Mouse (Mus musculus) hindbrain, embryonic 11.5 days (tissue): ENCODE results near the gene Htra1. TPM values are rescaled to one million over a fixed set of nuclear protein-coding genes. Genes with fewer than 3 reads are reported as not detected.

Experiments used
- ATAC-seq: fragments of 200-750 bp; cut with Nextera tagmentation; 2 replicates; pipeline ENCODE4 v1.8.0; 2017; ENCODE audit warnings: mild to moderate bottlenecking, moderate TSS enrichment, moderate library complexity; ENCODE audit not compliant: low FRiP score
- DNase-seq: peaks from one replicate; pipeline ENCODE4 v3.0.0-alpha.2; 2015; ENCODE audit warnings: low spot score
- H3K27ac ChIP-seq: fragments of 300-500 bp; sonication (generic); 2 replicates; pipeline ENCODE4 v1.5.1; 2014; ENCODE audit warnings: mild to moderate bottlenecking, low read depth, low read length
- H3K27me3 ChIP-seq: fragments of 300-500 bp; sonication (generic); 2 replicates; pipeline ENCODE4 v1.6.1; 2014; ENCODE audit warnings: mild to moderate bottlenecking, low read length, moderate library complexity, mixed read lengths; ENCODE audit not compliant: control insufficient read depth, insufficient read depth
- H3K36me3 ChIP-seq: fragments of 300-500 bp; sonication (generic); 2 replicates; pipeline ENCODE4 v1.6.1; 2014; ENCODE audit warnings: mild to moderate bottlenecking, low read length, moderate library complexity, mixed read lengths; ENCODE audit not compliant: control insufficient read depth, insufficient read depth
- H3K4me1 ChIP-seq: fragments of 300-500 bp; sonication (generic); replicated peaks from 2 replicates; pipeline ENCODE4 v1.6.1; 2014; ENCODE audit warnings: low read length, mixed read lengths; ENCODE audit not compliant: control insufficient read depth, insufficient read depth
- H3K4me2 ChIP-seq: fragments of 300-500 bp; sonication (generic); replicated peaks from 2 replicates; pipeline ENCODE4 v1.6.1; 2014; ENCODE audit warnings: mild to moderate bottlenecking, low read depth, low read length
- H3K4me3 ChIP-seq: fragments of 300-500 bp; sonication (generic); 2 replicates; pipeline ENCODE4 v1.5.1; 2014; ENCODE audit warnings: low read depth, low read length
- H3K9ac ChIP-seq: fragments of 300-500 bp; sonication (generic); 2 replicates; pipeline ENCODE4 v1.6.1; 2014; ENCODE audit warnings: low read depth, low read length
- H3K9me3 ChIP-seq: fragments of 300-500 bp; sonication (generic); 2 replicates; pipeline ENCODE4 v1.6.1; 2016; ENCODE audit warnings: low read length; ENCODE audit not compliant: control insufficient read depth
- WGBS: fragments of 180-500 bp; shearing (Covaris S2); extraction: QIAGEN DNeasy Blood & Tissue Kit; methylation state at CpG from one replicate; pipeline ENCODE4 v1.1.7; 2014; 5-methylcytosine and 5-hydroxymethylcytosine counted together
- polyA plus RNA-seq: library from polyadenylated mRNA; unstranded; fragments of >200 nt; fragmentation: Nextera tagmentation; extraction: Ambion mirVana; gene quantifications from 2 replicates; pipeline ENCODE4 v1.2.1, GENCODE M21; 2014

Htra1 gene
- polyA plus RNA-seq, 1 experiment from 2014 or later, result 19.0 TPM

DNA sequence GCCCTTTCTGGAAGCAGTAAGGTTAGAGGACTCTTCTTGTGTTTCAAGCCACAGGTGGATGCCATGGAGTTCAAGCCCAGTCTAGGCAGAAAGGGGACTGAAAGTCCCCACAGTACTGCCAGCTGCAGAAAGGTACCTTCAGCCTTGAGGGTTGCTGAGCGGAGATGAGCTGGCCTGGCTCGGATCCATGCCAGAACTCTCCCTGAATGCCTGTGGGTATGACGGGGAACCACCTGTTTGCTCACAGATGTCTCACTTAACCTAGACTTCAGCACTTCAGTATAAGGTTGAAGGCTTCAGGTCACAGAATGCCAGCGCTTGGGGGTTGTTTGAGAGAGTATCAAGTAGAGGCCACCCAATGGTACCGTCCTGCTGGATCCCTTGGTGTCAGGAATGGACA is 44.2 kb downstream of the Htra1 start:
- no peaks in the 10 kb centered on the region for H3K36me3 ChIP-seq
- no peak overlapping the region for H3K4me2 ChIP-seq
- H3K9ac ChIP-seq, result no peak overlapping the region
- no peaks in the 10 kb centered on the region for H3K27me3 ChIP-seq
- no peaks in the 10 kb centered on the region for H3K4me1 ChIP-seq
- H3K4me3 ChIP-seq, result no peak overlapping the region
- H3K9me3 ChIP-seq, result no peaks in the 10 kb centered on the region
- DNase-seq (no peak), ATAC-seq (no peak)
- WGBS, result 89% methylated on average over 5 of the region's 5 CpGs
- H3K27ac ChIP-seq, result no peak overlapping the region

DNA sequence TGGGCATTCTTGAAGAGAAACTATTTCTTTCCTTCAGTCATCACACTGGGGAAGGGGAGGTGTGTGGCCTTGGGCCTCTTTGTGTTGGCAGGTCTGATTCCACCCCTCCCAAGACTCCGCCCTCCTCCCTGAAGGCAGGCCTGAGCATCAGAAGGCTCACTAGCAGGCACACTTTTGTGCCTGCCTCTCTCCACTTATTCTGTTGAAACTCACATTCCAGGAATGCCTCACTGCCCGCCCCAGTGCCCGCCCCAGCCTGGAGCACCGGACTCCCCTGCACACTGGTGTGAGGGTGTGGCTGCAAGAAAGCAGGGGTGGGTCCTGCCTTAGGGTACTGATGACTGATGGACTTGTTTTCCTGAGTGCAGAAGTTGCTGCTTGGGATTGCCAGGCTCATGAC is 46.5 kb downstream of the Htra1 start:
- Histone ChIP-seq H3K4me3 (no peak overlapping the region), H3K4me1 (no peaks in the 10 kb centered on the region), H3K4me2 (no peak overlapping the region), H3K9ac (no peak overlapping the region), H3K36me3 (no peaks in the 10 kb centered on the region), H3K27ac (no peak overlapping the region), H3K27me3 (no peaks in the 10 kb centered on the region), H3K9me3 (no peaks in the 10 kb centered on the region)
- no peak for DNase-seq
- WGBS, result 60% methylated on average over 4 of the region's 4 CpGs
- no peak for ATAC-seq

DNA sequence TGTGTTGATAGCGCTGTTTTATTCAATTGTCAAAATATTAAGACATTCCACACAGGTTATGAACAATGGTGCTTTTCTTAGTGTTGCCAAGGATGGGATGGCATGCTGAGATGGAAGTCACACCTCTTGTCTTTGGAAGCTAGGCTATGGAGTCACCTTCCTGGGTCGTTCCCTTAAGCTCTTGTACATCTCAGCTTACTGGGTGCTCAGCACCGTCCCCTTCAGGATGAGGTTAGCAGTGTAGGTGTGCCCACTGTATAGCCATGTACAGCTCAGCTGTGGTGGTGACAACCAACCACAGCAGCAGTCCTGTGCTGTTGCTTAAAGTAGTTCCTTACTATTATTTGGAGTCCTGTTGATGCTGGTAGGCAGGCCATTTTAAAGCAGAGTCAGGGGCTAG is 47.0 kb downstream of the Htra1 start:
- no peak overlapping the region for H3K9ac ChIP-seq
- H3K27me3 ChIP-seq, result no peaks in the 10 kb centered on the region
- DNase-seq (no peak), ATAC-seq (no peak)
- no peaks in the 10 kb centered on the region for H3K36me3 ChIP-seq
- no peak overlapping the region for H3K4me2 ChIP-seq
- no peaks in the 10 kb centered on the region for H3K4me1 ChIP-seq
- 80% methylated on average over 3 of the region's 3 CpGs for WGBS
- H3K27ac ChIP-seq, result no peak overlapping the region
- H3K4me3 ChIP-seq, result no peak overlapping the region
- no peaks in the 10 kb centered on the region for H3K9me3 ChIP-seq

DNA sequence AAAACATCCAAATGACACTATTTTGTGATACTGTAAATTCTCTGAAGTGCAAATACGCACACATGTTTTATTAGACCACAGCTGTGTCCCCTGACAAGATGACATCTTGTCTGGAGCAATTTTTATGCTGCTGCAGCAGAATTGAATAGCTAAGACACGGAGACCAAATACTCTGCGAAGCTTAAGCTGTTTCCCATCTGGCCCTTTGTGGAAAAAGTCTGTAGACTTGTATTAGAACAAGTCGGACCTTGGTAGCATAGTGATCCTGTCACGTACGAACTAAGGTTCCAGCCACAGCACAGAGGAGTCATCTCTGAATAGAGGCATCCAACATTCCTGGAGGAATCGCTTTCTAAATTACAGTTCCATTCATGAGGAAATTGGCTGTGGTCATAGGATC is 48.4 kb downstream of the Htra1 start:
- Histone ChIP-seq H3K4me3 (no peak overlapping the region), H3K4me1 (no peaks in the 10 kb centered on the region), H3K36me3 (no peaks in the 10 kb centered on the region), H3K9ac (no peak overlapping the region), H3K4me2 (no peak overlapping the region), H3K9me3 (no peaks in the 10 kb centered on the region), H3K27ac (no peak overlapping the region), H3K27me3 (no peaks in the 10 kb centered on the region)
- WGBS, result 93% methylated on average over 7 of the region's 7 CpGs
- DNase-seq, result no peak
- no peak for ATAC-seq

DNA sequence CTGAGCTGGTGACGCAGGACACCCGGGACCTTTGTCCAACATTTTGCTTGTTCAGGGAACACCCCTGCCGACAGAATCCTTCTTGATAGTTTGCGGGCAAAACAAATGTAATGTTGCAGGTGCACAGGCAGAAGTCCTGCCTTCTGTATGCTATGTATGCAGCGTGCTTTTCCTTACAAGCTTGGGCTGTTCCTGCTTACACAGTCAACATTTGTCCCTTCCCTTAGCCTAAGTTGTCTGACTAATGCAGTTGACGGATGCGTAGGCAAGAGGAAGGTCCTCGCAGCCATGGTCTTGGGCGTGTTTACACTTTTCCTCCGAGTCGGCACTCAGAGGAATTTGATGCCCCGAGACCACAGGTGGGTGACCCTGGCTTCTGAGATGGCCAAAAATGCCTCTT is 49.3 kb downstream of the Htra1 start:
- ATAC-seq, result no peak
- WGBS, result 82% methylated on average over 12 of the region's 12 CpGs
- no peak overlapping the region for H3K4me3 ChIP-seq
- no peaks in the 10 kb centered on the region for H3K36me3 ChIP-seq
- H3K27me3 ChIP-seq, result no peaks in the 10 kb centered on the region
- H3K4me1 ChIP-seq, result no peaks in the 10 kb centered on the region
- H3K9ac ChIP-seq, result no peak overlapping the region
- H3K27ac ChIP-seq, result no peak overlapping the region
- DNase-seq, result no peak
- no peak overlapping the region for H3K4me2 ChIP-seq
- H3K9me3 ChIP-seq, result no peaks in the 10 kb centered on the region

DNA sequence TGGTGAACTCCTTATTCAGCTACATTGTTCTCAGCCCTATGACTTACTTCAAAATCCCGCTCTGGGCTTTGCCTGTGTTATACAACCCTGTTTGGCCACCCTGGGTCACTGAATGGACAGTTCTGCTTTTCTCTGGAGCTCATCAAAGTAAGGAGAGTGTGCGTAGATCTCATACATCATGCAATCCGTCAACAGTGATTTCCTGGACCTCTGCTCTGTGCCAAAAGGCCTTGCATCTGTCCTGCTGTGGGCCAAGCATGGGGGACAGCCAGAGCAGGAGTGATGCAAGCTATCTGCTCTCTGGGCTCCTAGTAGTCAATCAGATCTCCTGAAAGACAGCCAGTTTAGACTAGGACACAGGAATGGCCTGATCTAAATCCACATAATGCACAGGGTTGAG is 49.8 kb downstream of the Htra1 start:
- H3K27me3 ChIP-seq, result no peaks in the 10 kb centered on the region
- ATAC-seq, result no peak
- DNase-seq, result no peak
- H3K4me1 ChIP-seq, result no peaks in the 10 kb centered on the region
- H3K9ac ChIP-seq, result no peak overlapping the region
- no peak overlapping the region for H3K4me2 ChIP-seq
- no peak overlapping the region for H3K4me3 ChIP-seq
- 73% methylated on average over 3 of the region's 3 CpGs for WGBS
- H3K36me3 ChIP-seq, result no peaks in the 10 kb centered on the region
- H3K9me3 ChIP-seq, result no peaks in the 10 kb centered on the region
- H3K27ac ChIP-seq, result no peak overlapping the region

DNA sequence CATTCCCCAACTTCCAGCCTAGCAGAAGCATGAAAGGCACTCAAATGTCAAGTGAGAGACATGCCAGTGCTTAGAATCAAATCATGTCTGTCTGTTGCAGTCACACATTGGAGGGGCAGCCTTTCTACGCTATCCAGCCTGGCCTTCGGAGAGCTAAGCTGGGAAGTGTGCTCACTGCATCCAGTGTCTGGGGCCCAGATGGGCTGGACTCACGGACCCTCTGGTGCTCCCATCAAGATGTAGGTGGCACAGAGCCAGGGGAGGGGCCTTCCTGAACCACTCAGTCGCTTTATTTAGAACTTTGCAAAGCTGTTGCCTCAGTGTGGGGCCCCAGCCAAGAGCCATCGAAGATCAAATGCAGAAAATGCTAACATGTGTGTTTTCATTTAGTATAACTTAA is 52.2 kb downstream of the Htra1 start:
- Histone ChIP-seq H3K9me3 (no peaks in the 10 kb centered on the region), H3K4me2 (no peak overlapping the region), H3K36me3 (no peaks in the 10 kb centered on the region), H3K27me3 (no peaks in the 10 kb centered on the region), H3K4me1 (no peaks in the 10 kb centered on the region), H3K9ac (no peak overlapping the region), H3K4me3 (no peak overlapping the region), H3K27ac (no peak overlapping the region)
- no peak for ATAC-seq
- DNase-seq, result no peak
- WGBS, result 85% methylated on average over 5 of the region's 5 CpGs

DNA sequence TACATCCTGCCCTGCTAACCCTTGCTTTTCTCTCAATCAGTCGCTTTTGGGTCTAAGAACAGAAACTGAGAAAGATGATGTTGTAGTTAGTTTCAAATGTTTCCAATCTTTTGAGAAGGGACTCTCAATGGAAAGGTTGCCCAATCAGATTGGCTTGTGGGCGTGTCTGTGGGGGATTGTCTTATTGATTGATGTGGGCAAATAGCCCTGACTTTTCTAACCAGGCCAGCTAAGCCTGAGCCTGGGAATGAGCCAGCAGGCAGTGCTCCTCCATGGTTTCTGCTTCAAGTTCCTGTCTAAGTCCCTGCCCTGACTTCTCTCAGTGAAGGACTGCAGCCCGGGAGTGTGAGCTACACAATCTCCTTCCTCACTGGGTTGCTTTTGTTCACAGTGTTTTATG is 53.5 kb downstream of the Htra1 start:
- Histone ChIP-seq H3K9me3 (no peaks in the 10 kb centered on the region), H3K36me3 (no peaks in the 10 kb centered on the region), H3K4me3 (no peak overlapping the region), H3K4me2 (no peak overlapping the region), H3K4me1 (no peaks in the 10 kb centered on the region), H3K9ac (no peak overlapping the region), H3K27ac (no peak overlapping the region), H3K27me3 (no peaks in the 10 kb centered on the region)
- DNase-seq, result no peak
- ATAC-seq, result no peak
- WGBS, result 48% methylated on average over 3 of the region's 3 CpGs

DNA sequence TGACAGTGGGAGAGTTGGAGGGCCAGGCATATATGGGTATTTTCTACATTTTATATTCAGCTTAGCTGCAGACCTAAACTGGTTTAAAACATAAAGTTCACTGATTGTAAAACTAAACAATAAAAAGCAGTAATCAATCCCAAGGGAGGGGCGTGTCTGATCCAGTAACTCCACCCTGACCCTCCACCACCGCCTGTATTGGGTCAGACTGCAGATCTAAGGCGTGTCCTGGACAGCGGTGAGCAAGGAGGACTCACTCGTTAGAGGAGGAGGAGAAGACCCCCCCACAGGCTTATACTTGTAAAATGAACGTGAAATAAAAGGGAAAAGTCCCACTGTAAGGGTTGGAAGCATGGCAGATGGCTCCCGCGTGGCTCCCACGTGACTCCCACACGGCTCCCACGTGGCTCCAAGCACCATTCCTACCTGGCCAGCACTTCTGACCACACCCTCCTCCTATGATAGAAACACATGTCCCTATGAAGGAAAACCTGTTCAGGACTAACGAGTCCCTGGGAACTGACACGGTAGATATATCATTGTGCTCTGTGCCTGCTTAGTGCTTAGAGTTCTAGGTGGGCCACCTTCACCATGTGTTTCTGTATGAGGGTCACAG is 55.4 kb downstream of the Htra1 start:
- H3K9ac ChIP-seq, result no peak overlapping the region
- no peaks in the 10 kb centered on the region for H3K4me1 ChIP-seq
- DNase-seq (no peak), ATAC-seq (no peak)
- 86% methylated on average over 13 of the region's 13 CpGs for WGBS
- H3K4me3 ChIP-seq, result no peak overlapping the region
- H3K27ac ChIP-seq, result no peak overlapping the region
- H3K36me3 ChIP-seq, result no peaks in the 10 kb centered on the region
- H3K9me3 ChIP-seq, result no peaks in the 10 kb centered on the region
- no peaks in the 10 kb centered on the region for H3K27me3 ChIP-seq
- H3K4me2 ChIP-seq, result no peak overlapping the region
